Mouse (Mus musculus) spleen, adult 2 months (tissue): ENCODE measurements at regions not wholly inside any gene's neighbourhood (a gene's known extent, or its start where the extent isn't known, plus 50 kb on each side); places are given as distances from the start of the nearest gene placed in this dataset.

ENCODE experiments used
- DNase-seq, 2 experiments: peaks; one replicate each; pipeline versions ENCODE4 v3.0.0 to v3.0.0-alpha.2; 2012 to 2021; ENCODE audit warnings: low spot score in 2 of 2, low read depth in 1 of 2
- H3K27ac ChIP-seq: fragments of 200-500 bp; 2 replicates; pipeline ENCODE4 v1.5.1; 2012; ENCODE audit warnings: low read length, inconsistent platforms; ENCODE audit not compliant: insufficient read depth
- H3K27me3 ChIP-seq: fragments of 200-500 bp; 2 replicates; pipeline ENCODE4 v1.6.1; 2012; ENCODE audit warnings: mild to moderate bottlenecking, moderate library complexity, low read length, inconsistent platforms; ENCODE audit not compliant: control insufficient read depth, insufficient read depth
- H3K36me3 ChIP-seq: fragments of 200-500 bp; 2 replicates; pipeline ENCODE4 v1.6.1; 2012; ENCODE audit warnings: mild to moderate bottlenecking, low read length, inconsistent platforms; ENCODE audit not compliant: control insufficient read depth, insufficient read depth
- H3K4me1 ChIP-seq: fragments of 200-500 bp; 2 replicates; pipeline ENCODE4 v1.6.1; 2011; ENCODE audit warnings: inconsistent platforms; ENCODE audit not compliant: control insufficient read depth, insufficient read depth, insufficient read length
- H3K4me3 ChIP-seq: fragments of 200-500 bp; 2 replicates; pipeline ENCODE4 v1.5.1; 2011; ENCODE audit warnings: mild to moderate bottlenecking, inconsistent platforms; ENCODE audit not compliant: insufficient read depth, insufficient read length; ENCODE audit errors: extremely low read depth
- CTCF ChIP-seq: fragments of 200-500 bp; IDR thresholded peaks from 2 replicates; pipeline ENCODE4 v1.5.1; 2011; ENCODE audit warnings: mild to moderate bottlenecking, inconsistent platforms; ENCODE audit not compliant: insufficient read depth, insufficient read length, insufficient replicate concordance; ENCODE audit errors: extremely low read depth
- POLR2A ChIP-seq: fragments of 200-500 bp; IDR thresholded peaks from 2 replicates; pipeline ENCODE4 v1.6.1; 2011; ENCODE audit warnings: low read depth, low read length, inconsistent platforms
- WGBS: fragments of 180-500 bp; shearing (Covaris S2); methylation state at CpG from one replicate; pipeline ENCODE4 v1.1.7; 2018; 5-methylcytosine and 5-hydroxymethylcytosine counted together

GRCm38 (mm10) chr15:61523036-61523435 lies 600.2 kb upstream of the A1bg start:
- Histone ChIP-seq H3K27ac (no peak overlapping the region), H3K4me1 (no peaks in the 10 kb centered on the region), H3K27me3 (no peaks in the 10 kb centered on the region), H3K4me3 (no peak overlapping the region), H3K36me3 (no peaks in the 10 kb centered on the region)
- TF ChIP-seq POLR2A (no peak), CTCF (no peak)
- no peak for DNase-seq
- 92% methylated on average over 2 of the region's 2 CpGs for WGBS

GRCm38 (mm10) chr15:61517265-61517664 lies 594.5 kb upstream of the A1bg start:
- no peaks in the 10 kb centered on the region for H3K4me1 ChIP-seq
- no peaks in the 10 kb centered on the region for H3K27me3 ChIP-seq
- H3K4me3 ChIP-seq = no peak overlapping the region
- no peak overlapping the region for H3K27ac ChIP-seq
- H3K36me3 ChIP-seq = no peaks in the 10 kb centered on the region
- no peak for DNase-seq
- WGBS = 81% methylated on average over 1 of the region's 1 CpGs
- no peak for TF ChIP-seq POLR2A
- no peak for TF ChIP-seq CTCF

GRCm38 (mm10) chr15:61514324-61514723 lies 591.5 kb upstream of the A1bg start:
- TF ChIP-seq POLR2A (no peak), CTCF (no peak)
- H3K4me1 ChIP-seq = no peaks in the 10 kb centered on the region
- no peak overlapping the region for H3K4me3 ChIP-seq
- no peak for DNase-seq
- no peaks in the 10 kb centered on the region for H3K36me3 ChIP-seq
- no peaks in the 10 kb centered on the region for H3K27me3 ChIP-seq
- 56% methylated on average over 1 of the region's 1 CpGs for WGBS
- H3K27ac ChIP-seq = no peak overlapping the region

GRCm38 (mm10) chr15:61508806-61509205 lies 586.0 kb upstream of the A1bg start:
- Histone ChIP-seq H3K36me3 (no peaks in the 10 kb centered on the region), H3K27me3 (no peaks in the 10 kb centered on the region), H3K4me1 (no peaks in the 10 kb centered on the region), H3K4me3 (no peak overlapping the region), H3K27ac (no peak overlapping the region)
- 93% methylated on average over 6 of the region's 6 CpGs for WGBS
- no peak for TF ChIP-seq POLR2A
- TF ChIP-seq CTCF = no peak
- DNase-seq = no peak

- no peak for DNase-seq
- H3K4me1 ChIP-seq = no peaks in the 10 kb centered on the region
- WGBS = 87% methylated on average over 6 of the region's 6 CpGs
These were observed 583.6 kb upstream of the A1bg start for GRCm38 (mm10) chr15:61506361-61506897.

GRCm38 (mm10) chr15:61503436-61503835 lies 580.6 kb upstream of the A1bg start:
- DNase-seq = no peak
- 58% methylated on average over 7 of the region's 7 CpGs for WGBS

More at GRCm38 (mm10) chr15:61506361-61506897, 583.6 kb upstream of the A1bg start:
- Histone ChIP-seq H3K27me3 (no peaks in the 10 kb centered on the region), H3K4me3 (no peak overlapping the region), H3K36me3 (no peaks in the 10 kb centered on the region), H3K27ac (no peak overlapping the region)
- TF ChIP-seq POLR2A (no peak), CTCF (no peak)

GRCm38 (mm10) chr15:61489731-61490130 lies 566.9 kb upstream of the A1bg start:
- no peak for TF ChIP-seq POLR2A
- no peak for TF ChIP-seq CTCF
- Histone ChIP-seq H3K27ac (no peak overlapping the region), H3K4me3 (no peak overlapping the region), H3K4me1 (no peaks in the 10 kb centered on the region), H3K36me3 (no peaks in the 10 kb centered on the region), H3K27me3 (no peaks in the 10 kb centered on the region)
- no peak for DNase-seq
- 80% methylated on average over 4 of the region's 4 CpGs for WGBS

More at GRCm38 (mm10) chr15:61503436-61503835, 580.6 kb upstream of the A1bg start:
- Histone ChIP-seq H3K27me3 (no peaks in the 10 kb centered on the region), H3K27ac (no peak overlapping the region), H3K4me1 (no peaks in the 10 kb centered on the region), H3K36me3 (no peaks in the 10 kb centered on the region), H3K4me3 (no peak overlapping the region)
- TF ChIP-seq POLR2A = no peak
- TF ChIP-seq CTCF = no peak
